Comparison of ENCODE assay signal across 9 mouse cellular contexts in genomic region chr15:84629680-84630079, GRCm38 (mm10). TPM values are rescaled to one million over a fixed set of nuclear protein-coding genes. Genes with fewer than 3 reads are reported as not detected.
DNase-seq lines count a peak whose midpoint lies in the region; ATAC-seq and TF ChIP-seq lines count a peak whose summit lies in the region.
"Had no signal": no experiment of that assay in that cellular context is flagged by ENCODE, and none has a peak within 500 bp of the region (broad histone marks: within the 10 kb centered on the region; RNA-seq: fewer than 3 reads in every experiment).

No protein-coding gene starts in this region.

- WGBS in kidney, embryonic 16.5 days, result 18% methylated on average over 3 of the region's 3 CpGs
- WGBS in bone marrow, adult 2 months, result 32% methylated on average over 3 of the region's 3 CpGs
- WGBS in hindbrain, embryonic 11.5 days, result 8% methylated on average over 3 of the region's 3 CpGs
- WGBS in lung, postnatal 0 days, result 15% methylated on average over 3 of the region's 3 CpGs
- 31% methylated on average over 3 of the region's 3 CpGs for WGBS in small intestine, adult 2 months

- peak; percentile 76 for TF ChIP-seq CTCF in E14TG2a.4 (conservative IDR thresholded peaks at IDR 0.05; ENCODE audit: low read length)
- TF ChIP-seq CTCF in bone marrow, adult 2 months (IDR thresholded peaks at IDR 0.05; ENCODE audit: control insufficient read depth, insufficient read depth, low read length), result peak; percentile 77
- peak; percentile 76 for TF ChIP-seq CTCF in lung, postnatal 0 days (IDR thresholded peaks at IDR 0.05)
- peak; percentile 54; the same call in 1 of the 2 replicates for TF ChIP-seq CTCF in small intestine, adult 2 months (IDR thresholded peaks at IDR 0.05; ENCODE audit: extremely low read depth, insufficient read length, insufficient replicate concordance, low read depth, low read length)

- H3K9me3 ChIP-seq in kidney, embryonic 16.5 days (ENCODE audit: low read length), result no peaks in the 10 kb centered on the region
- no peaks in the 10 kb centered on the region for H3K9me3 ChIP-seq in E14TG2a.4 (ENCODE audit: low read length)
- no peaks in the 10 kb centered on the region for H3K9me3 ChIP-seq in hindbrain, embryonic 11.5 days (ENCODE audit: control insufficient read depth, low read length)
- H3K9me3 ChIP-seq in lung, postnatal 0 days (ENCODE audit: low read length), result no peaks in the 10 kb centered on the region
- H3K9me3 ChIP-seq: limb, embryonic 12.5 days had no signal

- no peak for ATAC-seq in kidney, embryonic 16.5 days (ENCODE audit: low FRiP score, low TSS enrichment)
- ATAC-seq in hindbrain, embryonic 11.5 days (ENCODE audit: low FRiP score), result no peak
- no peak for ATAC-seq in lung, postnatal 0 days
- ATAC-seq in megakaryocyte, adult 5-6 weeks (ENCODE audit: poor library complexity, severe bottlenecking), result no peak

- peaks cover 3% of the 10 kb centered on the region; the same call in 1 of the 2 replicates for H3K4me1 ChIP-seq in kidney, embryonic 16.5 days (ENCODE audit: insufficient read depth, low read length)
- peaks cover 5% of the 10 kb centered on the region; the same call in 1 of the 2 replicates for H3K4me1 ChIP-seq in E14TG2a.4 (replicated peaks; ENCODE audit: low read depth, low read length)
- H3K4me1 ChIP-seq in bone marrow, adult 2 months (ENCODE audit: control insufficient read depth, insufficient read depth, low read length), result no peaks in the 10 kb centered on the region
- H3K4me1 ChIP-seq in hindbrain, embryonic 11.5 days (replicated peaks; ENCODE audit: control insufficient read depth, insufficient read depth, low read length), result 0 out of 2 replicates have a peak, but pooled peaks cover 2% of the 10 kb centered on the region
- H3K4me1 ChIP-seq in lung, postnatal 0 days (ENCODE audit: insufficient read depth, low read depth, low read length), result no peaks in the 10 kb centered on the region
- peaks cover 7% of the 10 kb centered on the region; the same call in 1 of the 2 replicates for H3K4me1 ChIP-seq in small intestine, adult 2 months (ENCODE audit: control insufficient read depth, insufficient read depth, insufficient read length, low read length)

- no peaks in the 10 kb centered on the region for H3K27me3 ChIP-seq in kidney, embryonic 16.5 days (ENCODE audit: insufficient read depth, low read length)
- peaks cover 46% of the 10 kb centered on the region for H3K27me3 ChIP-seq in E14TG2a.4 (ENCODE audit: insufficient read depth, low read length)
- H3K27me3 ChIP-seq in hindbrain, embryonic 11.5 days (ENCODE audit: control insufficient read depth, insufficient read depth, low read length), result no peaks in the 10 kb centered on the region
- 0 out of 2 replicates have a peak, but pooled peaks cover 4% of the 10 kb centered on the region for H3K27me3 ChIP-seq in lung, postnatal 0 days (replicated peaks; ENCODE audit: insufficient read depth, low read length)
- H3K27me3 ChIP-seq in small intestine, adult 2 months (ENCODE audit: control insufficient read depth, insufficient read depth, low read length), result no peaks in the 10 kb centered on the region
- H3K27me3 ChIP-seq: limb, embryonic 12.5 days had no signal

- H3K27ac ChIP-seq in kidney, embryonic 16.5 days (ENCODE audit: low read length), result no peak overlapping the region
- H3K27ac ChIP-seq in bone marrow, adult 2 months (ENCODE audit: control insufficient read depth, insufficient read depth, low read depth, low read length, poor library complexity), result no peak overlapping the region
- H3K27ac ChIP-seq in hindbrain, embryonic 11.5 days (ENCODE audit: low read depth, low read length), result no peak overlapping the region
- no peak overlapping the region for H3K27ac ChIP-seq in lung, postnatal 0 days (ENCODE audit: low read length)
- no peak overlapping the region for H3K27ac ChIP-seq in small intestine, adult 2 months (ENCODE audit: insufficient read depth, low read depth, low read length)
- H3K27ac ChIP-seq: limb, embryonic 12.5 days had no signal

- TF ChIP-seq EP300 in lung, postnatal 0 days (IDR thresholded peaks at IDR 0.05), result no peak

- H3K36me3 ChIP-seq in kidney, embryonic 16.5 days (ENCODE audit: insufficient read depth, low read length), result no peaks in the 10 kb centered on the region
- H3K36me3 ChIP-seq in E14TG2a.4 (ENCODE audit: insufficient read depth, low read length), result no peaks in the 10 kb centered on the region
- no peaks in the 10 kb centered on the region for H3K36me3 ChIP-seq in hindbrain, embryonic 11.5 days (ENCODE audit: control insufficient read depth, insufficient read depth, low read length)
- no peaks in the 10 kb centered on the region for H3K36me3 ChIP-seq in lung, postnatal 0 days (ENCODE audit: insufficient read depth, low read length)
- H3K36me3 ChIP-seq in small intestine, adult 2 months (ENCODE audit: control insufficient read depth, insufficient read depth, low read length), result no peaks in the 10 kb centered on the region
- H3K36me3 ChIP-seq: limb, embryonic 12.5 days had no signal

- H3K4me3 ChIP-seq in kidney, embryonic 16.5 days (ENCODE audit: low read length), result no peak overlapping the region
- no peak overlapping the region for H3K4me3 ChIP-seq in E14TG2a.4 (replicated peaks; ENCODE audit: low read length)
- no peak overlapping the region for H3K4me3 ChIP-seq in bone marrow, adult 2 months (replicated peaks; ENCODE audit: control insufficient read depth, low read depth, low read length)
- H3K4me3 ChIP-seq in hindbrain, embryonic 11.5 days (ENCODE audit: low read depth, low read length), result no peak overlapping the region
- no peak overlapping the region for H3K4me3 ChIP-seq in lung, postnatal 0 days (ENCODE audit: low read depth, low read length)
- H3K4me3 ChIP-seq in small intestine, adult 2 months (ENCODE audit: low read depth, low read length), result no peak overlapping the region
- H3K4me3 ChIP-seq: limb, embryonic 12.5 days had no signal

- H3K4me2 ChIP-seq in kidney, embryonic 16.5 days (replicated peaks; ENCODE audit: low read depth, low read length), result no peak overlapping the region
- H3K4me2 ChIP-seq in hindbrain, embryonic 11.5 days (replicated peaks; ENCODE audit: low read depth, low read length), result no peak overlapping the region
- no peak overlapping the region for H3K4me2 ChIP-seq in lung, postnatal 0 days (replicated peaks; ENCODE audit: low read depth, low read length)
- H3K4me2 ChIP-seq: limb, embryonic 12.5 days had no signal

- DNase-seq in kidney, adult 18-20 months, result peak; percentile 59
- DNase-seq in hindbrain, embryonic 11.5 days (ENCODE audit: low spot score), result peak; percentile 86
- peak; percentile 67 for DNase-seq in lung, postnatal 0 days (ENCODE audit: low spot score)

- H3K9ac ChIP-seq in kidney, embryonic 16.5 days (replicated peaks; ENCODE audit: low read length), result no peak overlapping the region
- no peak overlapping the region for H3K9ac ChIP-seq in hindbrain, embryonic 11.5 days (ENCODE audit: low read depth, low read length)
- no peak overlapping the region for H3K9ac ChIP-seq in lung, postnatal 0 days (replicated peaks; ENCODE audit: low read depth)
- H3K9ac ChIP-seq: limb, embryonic 12.5 days had no signal

- no peak for TF ChIP-seq POLR2A in bone marrow, adult 2 months (IDR thresholded peaks at IDR 0.05; ENCODE audit: borderline replicate concordance, control insufficient read depth, low read depth, low read length)
- no peak for TF ChIP-seq POLR2A in small intestine, adult 2 months (IDR thresholded peaks at IDR 0.05; ENCODE audit: low read depth, low read length)

RNA-seq across cellular contexts. Expression of gene Prr5, which starts 39.7 kb away (rescaled TPM):
- polyA plus RNA-seq in kidney, embryonic 16.5 days (2015; fragmentation: Nextera tagmentation; extraction: Ambion mirVana), result 43.4 and 44.1 TPM in 2 replicates
- polyA plus RNA-seq in bone marrow, adult 2 months (2011; ENCODE audit: insufficient read depth, insufficient read length, low replicate concordance, missing spikeins), result 3.4 and 8.8 TPM in 2 replicates
- 12.1 and 13.9 TPM in 2 replicates for polyA plus RNA-seq in hindbrain, embryonic 11.5 days (2014; fragmentation: Nextera tagmentation; extraction: Ambion mirVana)
- 8.8 and 9.2 TPM in 2 replicates for polyA plus RNA-seq in lung, postnatal 0 days (2015; fragmentation: Nextera tagmentation; extraction: Ambion mirVana)
- 43.2 and 82.9 TPM in 2 replicates for polyA plus RNA-seq in small intestine, adult 2 months (2012; rRNA removed)
- total RNA-seq in megakaryocyte, adult 5-6 weeks (2015), result 5.6 and 6.4 TPM in 2 replicates
- 4.4 and 5.4 TPM in 2 replicates for total RNA-seq in megakaryocyte, adult 5-6 weeks (2017)
